Mouse (Mus musculus) bone marrow, adult 2 months (tissue): ENCODE measurements around the gene Map3k11.

Experiments
- CTCF ChIP-seq: fragments of 200-500 bp; IDR thresholded peaks from 2 replicates; pipeline ENCODE4 v1.5.1; 2011; ENCODE audit warnings: low read length, control low read depth; ENCODE audit not compliant: control insufficient read depth, insufficient read depth
- POLR2A ChIP-seq: fragments of 200-500 bp; IDR thresholded peaks from 2 replicates; pipeline ENCODE4 v1.6.1; 2011; ENCODE audit warnings: low read depth, mild to moderate bottlenecking, control low read depth, low read length, borderline replicate concordance; ENCODE audit not compliant: control insufficient read depth

DNA sequence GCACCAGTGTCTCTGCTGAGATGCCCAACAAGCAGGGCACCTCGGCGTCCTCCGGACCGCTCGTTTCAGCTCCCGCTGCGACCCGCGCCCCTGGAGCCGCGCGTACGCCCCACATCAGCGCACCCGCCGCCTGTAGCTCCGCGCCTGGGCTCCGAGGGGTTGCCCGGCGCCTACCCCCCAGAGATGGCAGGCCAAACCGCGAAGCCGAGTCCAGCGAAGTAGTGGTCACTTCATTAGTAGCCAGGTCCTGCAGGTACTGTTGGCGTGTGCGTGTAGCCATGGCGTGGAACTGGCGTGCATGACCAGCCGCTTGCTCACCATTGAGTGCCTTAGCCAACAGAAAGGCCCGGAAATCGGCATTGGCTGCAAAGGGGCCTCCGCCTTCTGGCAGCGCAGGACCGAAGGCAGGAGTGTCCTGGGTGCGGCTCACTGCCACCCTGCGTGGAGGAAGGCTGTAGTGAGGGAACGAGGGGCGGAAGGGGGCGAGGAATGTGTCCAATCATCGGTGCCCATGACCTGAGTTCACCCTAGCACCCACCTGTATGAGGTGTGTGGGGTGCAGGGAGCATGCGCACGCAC is 33.7 kb upstream of the Map3k11 start:
- no peak for TF ChIP-seq POLR2A
- no peak for TF ChIP-seq CTCF
